Mouse (Mus musculus) right cerebral cortex, postnatal 10 days (tissue): ENCODE measurements around the gene Fcgr2b.

Experiments used
- DNase-seq, 2 experiments: peaks; one replicate each; pipeline ENCODE4 v3.0.0; 2021; ENCODE audit warnings: low spot score in 2 of 2

Fcgr2b gene

DNA sequence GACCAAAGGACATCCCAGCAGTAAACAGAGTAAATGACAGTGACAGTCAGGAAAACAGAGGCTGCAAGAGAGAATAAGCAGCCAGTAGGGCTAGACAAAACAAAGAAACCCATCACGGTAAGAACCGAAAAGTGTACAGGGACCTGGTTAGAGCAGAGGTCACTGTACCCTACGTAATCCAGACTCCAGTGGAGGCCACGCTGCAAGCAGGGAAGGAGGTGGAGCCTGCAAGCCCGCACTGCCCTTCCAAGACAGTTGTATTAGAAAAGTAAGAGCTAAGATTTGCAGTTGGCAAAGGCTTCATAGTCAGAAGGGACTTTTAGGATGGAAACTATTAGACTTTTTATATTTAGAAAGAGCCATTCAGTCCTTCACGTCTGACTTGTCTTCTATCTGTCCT is 49.4 kb downstream of the Fcgr2b start:
- DNase-seq = no peak

DNA sequence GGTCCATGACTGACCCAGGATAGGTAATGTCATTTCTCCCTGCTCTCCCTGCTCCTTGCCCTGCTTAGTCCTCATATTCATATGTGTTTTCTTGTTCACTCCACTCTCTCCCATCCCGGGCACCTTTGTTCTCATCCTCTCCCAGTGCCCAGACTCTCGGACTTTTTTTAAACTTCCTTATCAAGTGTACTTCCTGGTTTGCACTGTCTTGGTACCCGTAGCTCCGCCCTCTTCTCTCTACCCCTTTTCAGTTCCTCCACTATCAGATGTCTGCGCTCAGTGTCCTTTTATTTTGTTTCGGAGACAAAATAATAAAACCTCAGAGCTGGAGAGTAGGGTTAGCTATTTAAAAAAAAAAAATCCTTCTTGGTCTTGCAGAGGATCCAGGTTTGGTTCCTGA is 51.9 kb downstream of the Fcgr2b start:
- DNase-seq = no peak

DNA sequence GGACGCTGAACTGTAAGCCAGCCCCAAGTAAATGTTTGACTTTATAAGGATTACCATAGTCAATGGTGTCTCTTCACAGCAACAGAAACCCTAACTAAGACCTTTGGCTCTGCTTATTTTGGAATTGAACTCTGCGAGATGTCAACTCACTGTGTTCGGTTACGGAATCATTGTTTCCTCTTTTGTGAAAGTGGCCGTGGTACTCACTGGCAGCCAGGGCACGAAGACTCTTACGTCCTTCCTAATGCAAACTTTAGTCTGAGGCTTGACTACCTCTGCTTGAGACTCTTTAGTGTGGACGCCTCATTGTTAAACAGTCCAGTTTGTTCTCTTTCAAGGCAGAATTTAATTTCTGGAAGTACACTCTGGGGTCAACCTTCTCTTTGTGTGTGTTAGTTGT is 57.0 kb downstream of the Fcgr2b start:
- no peak for DNase-seq

DNA sequence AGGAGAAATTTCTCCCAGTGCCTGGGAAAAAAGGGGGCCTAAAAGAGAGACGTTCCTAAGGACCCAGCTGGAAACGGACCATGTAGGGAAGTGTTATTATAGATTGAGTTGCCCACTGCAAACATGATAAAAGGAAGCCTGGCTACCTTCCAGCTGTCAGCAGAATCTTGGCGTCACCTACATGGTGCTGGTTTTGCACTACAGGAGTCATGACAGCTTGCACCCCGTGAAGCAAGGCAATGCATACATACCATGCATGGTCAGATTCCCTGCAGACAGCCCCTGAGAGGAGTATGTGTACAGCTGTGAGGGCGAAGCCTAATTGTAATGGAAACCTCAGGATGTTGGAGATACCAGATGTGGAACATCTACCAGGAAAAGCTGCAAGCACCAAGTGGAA is 60.7 kb downstream of the Fcgr2b start:
- no peak for DNase-seq

DNA sequence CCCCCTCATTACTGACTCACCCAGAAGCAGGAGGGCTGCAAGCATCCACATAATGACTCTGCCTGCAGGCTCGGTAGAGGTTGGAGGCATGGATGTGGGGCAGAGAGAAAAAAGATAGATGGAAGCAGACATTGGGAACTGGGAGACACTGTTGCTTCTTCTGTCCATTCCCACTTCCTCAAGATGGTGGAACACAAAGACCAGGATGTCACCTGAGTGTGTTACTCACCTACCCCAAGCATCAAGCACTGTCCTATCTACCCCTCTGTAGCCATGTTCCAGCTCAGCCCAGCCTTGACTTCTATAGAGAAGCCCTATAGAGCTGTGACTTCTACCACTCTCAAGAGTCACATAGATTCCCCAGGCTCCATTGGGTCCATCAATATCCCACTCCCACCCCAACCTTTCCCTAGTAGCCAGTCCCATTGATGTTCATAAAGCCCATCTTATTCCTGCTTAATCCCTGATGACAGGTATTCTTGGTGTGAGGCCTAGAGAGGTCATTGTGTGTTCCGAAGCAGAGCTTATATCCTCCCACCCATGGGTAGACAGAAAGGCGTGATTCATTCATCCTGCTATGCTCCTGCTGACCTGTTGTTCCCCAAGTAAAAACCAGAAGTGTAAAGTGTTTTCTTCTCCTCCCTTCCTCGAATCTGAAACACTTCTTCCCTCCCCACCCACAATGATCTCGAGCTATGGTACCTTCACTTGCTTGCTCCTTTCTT is 63.3 kb downstream of the Fcgr2b start, which contains the start of gene Fcrlb:
Gene Fcrlb, minus strand, starts transcription at position 51 of the 725 bp plus-strand sequence.
- DNase-seq = no peak

DNA sequence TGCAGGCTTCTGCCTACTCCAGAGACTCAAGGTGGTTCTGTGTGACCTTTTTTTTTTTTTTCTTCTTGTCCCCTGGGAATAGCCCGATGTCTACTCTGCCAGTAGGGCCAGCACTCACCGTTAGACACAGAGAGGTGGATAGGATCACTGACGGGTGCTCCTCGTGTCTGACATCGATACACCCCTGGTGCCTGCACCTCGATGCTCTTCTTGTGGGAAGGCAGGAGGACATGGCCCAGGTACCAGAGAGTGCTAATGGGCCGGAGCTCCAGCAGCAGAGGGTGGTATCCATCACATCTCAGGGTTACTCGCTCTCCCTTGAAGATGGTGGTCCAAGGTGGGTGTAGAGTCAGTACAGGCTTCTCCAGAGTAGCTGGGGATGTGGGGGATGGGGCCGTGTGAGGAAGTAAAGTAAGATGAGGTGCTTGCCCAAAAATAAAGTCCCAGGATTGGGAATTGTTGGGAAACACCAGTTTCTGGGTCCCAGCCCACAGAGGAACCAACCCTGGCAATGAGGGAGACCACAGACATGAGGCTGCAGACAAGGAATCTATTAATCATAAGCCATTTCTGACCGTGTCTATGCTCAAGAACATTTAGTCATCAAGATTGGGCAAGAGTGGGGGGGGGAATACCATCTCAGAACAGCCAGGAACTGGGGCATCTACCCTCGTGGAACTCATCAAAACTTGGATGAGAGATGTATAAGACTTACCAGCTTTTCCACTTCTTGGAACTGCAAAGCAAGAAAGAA is 64.3 kb downstream of the Fcgr2b start:
- no peak for DNase-seq
